Mouse (Mus musculus): ENCODE data around the gene Ddx1.
"Not testable (repeated sequence)": the region's sequence is repeated elsewhere in the genome, so short reads cannot be mapped to it uniquely, and the experiment has no call there.

- not testable (repeated sequence) for TF ChIP-seq CTCF (IDR thresholded peaks at IDR 0.05; ENCODE audit: borderline replicate concordance, insufficient read depth, low read depth, low read length); POLR2A (IDR thresholded peaks at IDR 0.05; ENCODE audit: borderline replicate concordance, insufficient read depth, low read length)
These were observed 64.9 kb downstream of the Ddx1 start for GRCm38 (mm10) chr12:13184136-13184535.
